14 mouse cellular contexts compared by ENCODE assay signal in genomic region chr1:189923157-189923556, GRCm38 (mm10). TPM values are rescaled to one million over a fixed set of nuclear protein-coding genes. Genes with fewer than 3 reads are reported as not detected.
DNase-seq lines count a peak whose midpoint lies in the region; ATAC-seq and TF ChIP-seq lines count a peak whose summit lies in the region.
"Had no signal": no experiment of that assay in that cellular context is flagged by ENCODE, and none has a peak within 500 bp of the region (broad histone marks: within the 10 kb centered on the region; RNA-seq: fewer than 3 reads in every experiment).

No protein-coding gene starts in this region.

- no peaks in the 10 kb centered on the region for H3K79me2 ChIP-seq in heart, adult 2 months (replicated peaks; ENCODE audit: control insufficient read depth, insufficient read depth, low read length)

- no peaks in the 10 kb centered on the region for H3K36me3 ChIP-seq in heart, adult 2 months (ENCODE audit: control insufficient read depth, insufficient read depth, low read length)
- H3K36me3 ChIP-seq in hindbrain, embryonic 13.5 days: no peaks in the 10 kb centered on the region
- no peaks in the 10 kb centered on the region for H3K36me3 ChIP-seq in hindbrain, embryonic 11.5 days (ENCODE audit: control insufficient read depth, insufficient read depth, low read length)
- H3K36me3 ChIP-seq in midbrain, embryonic 14.5 days (ENCODE audit: control insufficient read depth, insufficient read depth, low read length): no peaks in the 10 kb centered on the region
- no peaks in the 10 kb centered on the region for H3K36me3 ChIP-seq in midbrain, postnatal 0 days (ENCODE audit: insufficient read depth, low read length)
- no peaks in the 10 kb centered on the region for H3K36me3 ChIP-seq in neural tube, embryonic 15.5 days

- TF ChIP-seq EP300 in heart, adult 2 months (IDR thresholded peaks at IDR 0.05; ENCODE audit: insufficient read depth, low read depth, low read length): no peak

- no peak for DNase-seq in heart, adult 2 months
- DNase-seq in heart, postnatal 36 days: no peak
- no peak for DNase-seq in hindbrain, embryonic 11.5 days (ENCODE audit: low spot score)
- no peak for DNase-seq in midbrain, embryonic 14.5 days
- DNase-seq in midbrain, postnatal 0 days (ENCODE audit: low spot score): no peak
- DNase-seq: adrenal gland, postnatal 36 days; B cell, adult 2 months; gastrocnemius, postnatal 10 days; lung, postnatal 10 days; right cerebral cortex, adult 18-20 months had no signal

- no peak overlapping the region for H3K4me3 ChIP-seq in heart, adult 2 months
- no peak overlapping the region for H3K4me3 ChIP-seq in hindbrain, embryonic 13.5 days
- H3K4me3 ChIP-seq in hindbrain, embryonic 11.5 days (ENCODE audit: low read depth, low read length): no peak overlapping the region
- no peak overlapping the region for H3K4me3 ChIP-seq in midbrain, embryonic 14.5 days (replicated peaks; ENCODE audit: low read depth, low read length)
- no peak overlapping the region for H3K4me3 ChIP-seq in midbrain, postnatal 0 days (ENCODE audit: low read depth, low read length)
- no peak overlapping the region for H3K4me3 ChIP-seq in neural tube, embryonic 15.5 days (replicated peaks)

- H3K9ac ChIP-seq in heart, adult 2 months (ENCODE audit: low read depth, low read length): no peak overlapping the region
- H3K9ac ChIP-seq in hindbrain, embryonic 13.5 days: no peak overlapping the region
- H3K9ac ChIP-seq in hindbrain, embryonic 11.5 days (ENCODE audit: low read depth, low read length): no peak overlapping the region
- H3K9ac ChIP-seq in midbrain, embryonic 14.5 days (replicated peaks; ENCODE audit: low read length): no peak overlapping the region
- H3K9ac ChIP-seq in midbrain, postnatal 0 days (replicated peaks; ENCODE audit: low read length, poor library complexity, severe bottlenecking): no peak overlapping the region
- no peak overlapping the region for H3K9ac ChIP-seq in neural tube, embryonic 15.5 days (replicated peaks)
- H3K9ac ChIP-seq: liver, embryonic 14.5 days had no signal

- intact Hi-C loops in heart, adult 2 months (cut with DNase I): no loop called here
- intact Hi-C loops in heart, postnatal 36 days (cut with DNase I): no loop called here

- peaks cover 11% of the 10 kb centered on the region for H3K4me1 ChIP-seq in heart, adult 2 months (ENCODE audit: control insufficient read depth, insufficient read depth, low read length)
- peaks cover 26% of the 10 kb centered on the region for H3K4me1 ChIP-seq in hindbrain, embryonic 13.5 days (replicated peaks)
- peaks cover 7% of the 10 kb centered on the region; the same call in 1 of the 2 replicates for H3K4me1 ChIP-seq in hindbrain, embryonic 11.5 days (replicated peaks; ENCODE audit: control insufficient read depth, insufficient read depth, low read length)
- H3K4me1 ChIP-seq in midbrain, embryonic 14.5 days (ENCODE audit: control insufficient read depth, insufficient read depth, low read length): peaks cover 16% of the 10 kb centered on the region; the same call in 1 of the 2 replicates
- H3K4me1 ChIP-seq in midbrain, postnatal 0 days (ENCODE audit: insufficient read depth, low read length): peaks cover 14% of the 10 kb centered on the region; the same call in 1 of the 2 replicates
- H3K4me1 ChIP-seq in neural tube, embryonic 15.5 days: peaks cover 28% of the 10 kb centered on the region

- peak overlapping the region; percentile 88; the same call in 1 of the 2 replicates for H3K4me2 ChIP-seq in hindbrain, embryonic 13.5 days
- H3K4me2 ChIP-seq in hindbrain, embryonic 11.5 days (replicated peaks; ENCODE audit: low read depth, low read length): no peak overlapping the region
- H3K4me2 ChIP-seq in midbrain, embryonic 14.5 days (ENCODE audit: low read length): 0 out of 2 replicates have a peak overlapping the region, but pooled peaks have one; percentile 98
- H3K4me2 ChIP-seq in midbrain, postnatal 0 days (ENCODE audit: low read depth, low read length, poor library complexity, severe bottlenecking): no peak overlapping the region
- peak overlapping the region; percentile 79 for H3K4me2 ChIP-seq in neural tube, embryonic 15.5 days

- TF ChIP-seq CTCF in heart, adult 2 months (IDR thresholded peaks at IDR 0.05): no peak
- no peak for TF ChIP-seq CTCF in midbrain, postnatal 0 days (IDR thresholded peaks at IDR 0.05)

- ATAC-seq in hindbrain, embryonic 13.5 days (ENCODE audit: low FRiP score): no peak
- no peak for ATAC-seq in hindbrain, embryonic 11.5 days (ENCODE audit: low FRiP score)
- ATAC-seq in midbrain, embryonic 14.5 days (ENCODE audit: low FRiP score, low TSS enrichment): no peak
- no peak for ATAC-seq in midbrain, postnatal 0 days (ENCODE audit: low FRiP score)
- ATAC-seq in neural tube, embryonic 15.5 days (ENCODE audit: low FRiP score): no peak

- no peaks in the 10 kb centered on the region for H3K27me3 ChIP-seq in heart, adult 2 months (ENCODE audit: control insufficient read depth, insufficient read depth, low read length)
- peaks cover 11% of the 10 kb centered on the region; the same call in 1 of the 2 replicates for H3K27me3 ChIP-seq in hindbrain, embryonic 13.5 days
- no peaks in the 10 kb centered on the region for H3K27me3 ChIP-seq in hindbrain, embryonic 11.5 days (ENCODE audit: control insufficient read depth, insufficient read depth, low read length)
- no peaks in the 10 kb centered on the region for H3K27me3 ChIP-seq in midbrain, embryonic 14.5 days (ENCODE audit: control insufficient read depth, insufficient read depth, low read length)
- no peaks in the 10 kb centered on the region for H3K27me3 ChIP-seq in midbrain, postnatal 0 days (ENCODE audit: insufficient read depth, low read length)
- 0 out of 2 replicates have a peak, but pooled peaks cover 6% of the 10 kb centered on the region for H3K27me3 ChIP-seq in neural tube, embryonic 15.5 days (replicated peaks)

- TF ChIP-seq POLR2A in heart, adult 2 months (IDR thresholded peaks at IDR 0.05; ENCODE audit: insufficient read depth, low read depth, low read length): no peak

- H3K27ac ChIP-seq in heart, adult 2 months: peak overlapping the region; percentile 28; the same call in 1 of the 2 replicates
- H3K27ac ChIP-seq in hindbrain, embryonic 13.5 days: no peak overlapping the region
- H3K27ac ChIP-seq in hindbrain, embryonic 11.5 days (ENCODE audit: low read depth, low read length): no peak overlapping the region
- no peak overlapping the region for H3K27ac ChIP-seq in midbrain, embryonic 14.5 days (replicated peaks; ENCODE audit: low read depth, low read length)
- no peak overlapping the region for H3K27ac ChIP-seq in midbrain, postnatal 0 days (ENCODE audit: low read depth, low read length)
- no peak overlapping the region for H3K27ac ChIP-seq in neural tube, embryonic 15.5 days (replicated peaks)
- H3K27ac ChIP-seq: liver, embryonic 14.5 days; stomach, postnatal 0 days had no signal

- WGBS in heart, adult 2 months: 89% methylated on average over 4 of the region's 4 CpGs
- 89% methylated on average over 4 of the region's 4 CpGs for WGBS in hindbrain, embryonic 13.5 days
- WGBS in hindbrain, embryonic 11.5 days: 78% methylated on average over 4 of the region's 4 CpGs
- 82% methylated on average over 4 of the region's 4 CpGs for WGBS in midbrain, embryonic 14.5 days
- 84% methylated on average over 4 of the region's 4 CpGs for WGBS in midbrain, postnatal 0 days
- 87% methylated on average over 4 of the region's 4 CpGs for WGBS in neural tube, embryonic 15.5 days

- no peaks in the 10 kb centered on the region for H3K9me3 ChIP-seq in hindbrain, embryonic 13.5 days
- H3K9me3 ChIP-seq in hindbrain, embryonic 11.5 days (ENCODE audit: control insufficient read depth, low read length): no peaks in the 10 kb centered on the region
- no peaks in the 10 kb centered on the region for H3K9me3 ChIP-seq in midbrain, embryonic 14.5 days (ENCODE audit: control insufficient read depth, low read length)
- H3K9me3 ChIP-seq in midbrain, postnatal 0 days (ENCODE audit: low read length): no peaks in the 10 kb centered on the region
- H3K9me3 ChIP-seq in neural tube, embryonic 15.5 days (replicated peaks): no peaks in the 10 kb centered on the region

RNA-seq across cellular contexts. Expression of gene Smyd2, which starts 1.0 kb away (rescaled TPM):
- total RNA-seq in heart, adult 2 months (2021): 10 to 100 TPM; 81.5 to 99.2 TPM
- polyA plus RNA-seq in heart, adult 2 months (2012; rRNA removed): 117 and 142 TPM in 2 replicates
- total RNA-seq in heart, postnatal 36 days (2021): 100 to 1,000 TPM; 101 to 110 TPM
- polyA plus RNA-seq in hindbrain, embryonic 13.5 days (2015; fragmentation: Nextera tagmentation; extraction: Ambion mirVana): 53.6 and 56.1 TPM in 2 replicates
- 52.5 and 54.7 TPM in 2 replicates for polyA plus RNA-seq in hindbrain, embryonic 11.5 days (2014; fragmentation: Nextera tagmentation; extraction: Ambion mirVana)
- polyA plus RNA-seq in midbrain, embryonic 14.5 days (2014; fragmentation: Nextera tagmentation; extraction: Ambion mirVana): 63.9 and 69.5 TPM in 2 replicates
- total RNA-seq in midbrain, postnatal 0 days (2014; rRNA removed): 62.3 and 66.3 TPM in 2 replicates
- polyA plus RNA-seq in midbrain, postnatal 0 days (2015; fragmentation: Nextera tagmentation; extraction: Ambion mirVana): 88.7 and 91.9 TPM in 2 replicates
- 92.6 and 94.7 TPM in 2 replicates for polyA plus RNA-seq in neural tube, embryonic 15.5 days (2015; fragmentation: Nextera tagmentation; extraction: Ambion mirVana)

Comparison
In these comparisons a context has a peak if more than half of its experiments do, and no peak if none do; other contexts are left out.
1. H3K4me2 ChIP-seq: peak in hindbrain, embryonic 13.5 days (single experiment), midbrain, embryonic 14.5 days (single experiment) and neural tube, embryonic 15.5 days (single experiment); none in hindbrain, embryonic 11.5 days (single experiment) and midbrain, postnatal 0 days (single experiment).